Mouse (Mus musculus) T-cell, adult 2 months (primary cell): ENCODE data around the gene Srms.
"Not testable (repeated sequence)": the region's sequence is repeated elsewhere in the genome, so short reads cannot be mapped to it uniquely, and the experiment has no call there.

ENCODE experiments used
- DNase-seq: peaks from one replicate; pipeline ENCODE4 v3.0.0; 2022; ENCODE audit warnings: low spot score

The Srms gene

GRCm38 (mm10) chr2:181219538-181220216, 6.7 kb upstream of the Srms start, which contains the start of gene Fndc11:
Gene Fndc11 (plus strand): TSS chr2:181220013.
- peak; percentile 97 for DNase-seq

GRCm38 (mm10) chr2:181218881-181219485, 6.0 kb upstream of the Srms start:
- no peak for DNase-seq

GRCm38 (mm10) chr2:181216037-181216436, 3.1 kb upstream of the Srms start:
- DNase-seq = no peak

GRCm38 (mm10) chr2:181212389-181213020, 480 bp downstream of the Srms start:
- peak; percentile 23 for DNase-seq

- DNase-seq = no peak
Measured at GRCm38 (mm10) chr2:181206118-181206517, 6.9 kb downstream of the Srms start.

GRCm38 (mm10) chr2:181205678-181206077, 7.3 kb downstream of the Srms start:
- no peak for DNase-seq

GRCm38 (mm10) chr2:181202886-181203285, 10.1 kb downstream of the Srms start:
- no peak for DNase-seq

- DNase-seq = no peak
Measured at GRCm38 (mm10) chr2:181202422-181202821, 10.6 kb downstream of the Srms start, which contains the start of gene Ptk6. Gene Ptk6 (minus strand): TSS chr2:181202789.

- no peak for DNase-seq
Measured at GRCm38 (mm10) chr2:181201606-181202005, 11.4 kb downstream of the Srms start.

GRCm38 (mm10) chr2:181196628-181197300, 16.2 kb downstream of the Srms start:
- DNase-seq = no peak

GRCm38 (mm10) chr2:181193044-181193443, 19.9 kb downstream of the Srms start:
- DNase-seq = no peak

- no peak for DNase-seq
Measured at GRCm38 (mm10) chr2:181191936-181192335, 21.0 kb downstream of the Srms start.

- not testable (repeated sequence) for DNase-seq
Measured at GRCm38 (mm10) chr2:181191385-181191784, 21.6 kb downstream of the Srms start.

- DNase-seq = no peak
Measured at GRCm38 (mm10) chr2:181189321-181189720, 23.7 kb downstream of the Srms start.

GRCm38 (mm10) chr2:181188681-181189080, 24.3 kb downstream of the Srms start:
- DNase-seq = peak; percentile 16

GRCm38 (mm10) chr2:181187121-181188000, 25.6 kb downstream of the Srms start, which contains the start of gene Ppdpf:
Gene Ppdpf (plus strand): TSS chr2:181187247.
- DNase-seq = peak; percentile 98

GRCm38 (mm10) chr2:181186635-181187034, 26.4 kb downstream of the Srms start:
- DNase-seq = peak; percentile 87

GRCm38 (mm10) chr2:181180898-181181297, 32.1 kb downstream of the Srms start:
- DNase-seq = no peak

- no peak for DNase-seq
Measured at GRCm38 (mm10) chr2:181178471-181178870, 34.5 kb downstream of the Srms start.

GRCm38 (mm10) chr2:181178015-181178414, 35.0 kb downstream of the Srms start:
- no peak for DNase-seq

- no peak for DNase-seq
Measured at GRCm38 (mm10) chr2:181174646-181175045, 38.3 kb downstream of the Srms start.
